Mouse (Mus musculus) frontal cortex, postnatal 10 days (tissue): ENCODE data around the gene Kcnn3.

Experiments used
- DNase-seq, 2 experiments: peaks; one replicate each; pipeline ENCODE4 v3.0.0; 2022; ENCODE audit warnings: low spot score in 2 of 2, mixed read lengths in 1 of 2

The Kcnn3 gene

GRCm38 (mm10) chr3:89520618-89521502 lies 896 bp downstream of the Kcnn3 start:
- DNase-seq, result peak in 1 of 2 experiments; percentile 61

- DNase-seq, result no peak
Observed at GRCm38 (mm10) chr3:89521503-89521854, 1.5 kb downstream of the Kcnn3 start.

GRCm38 (mm10) chr3:89522450-89523128 lies 2.6 kb downstream of the Kcnn3 start:
- no peak for DNase-seq

GRCm38 (mm10) chr3:89526298-89527090 lies 6.5 kb downstream of the Kcnn3 start:
- DNase-seq, result no peak

- DNase-seq, result no peak
Observed at GRCm38 (mm10) chr3:89529796-89530195, 9.8 kb downstream of the Kcnn3 start.

GRCm38 (mm10) chr3:89534566-89535097 lies 14.7 kb downstream of the Kcnn3 start:
- no peak for DNase-seq

GRCm38 (mm10) chr3:89535147-89535546 lies 15.2 kb downstream of the Kcnn3 start:
- DNase-seq, result no peak

- no peak for DNase-seq
Observed at GRCm38 (mm10) chr3:89539036-89539739, 19.2 kb downstream of the Kcnn3 start.

GRCm38 (mm10) chr3:89539740-89540370 lies 19.9 kb downstream of the Kcnn3 start:
- peak; percentile 61 to 62 for DNase-seq

- DNase-seq, result no peak
Observed at GRCm38 (mm10) chr3:89540371-89540743, 20.4 kb downstream of the Kcnn3 start.

- DNase-seq, result no peak
Observed at GRCm38 (mm10) chr3:89546951-89547350, 27.0 kb downstream of the Kcnn3 start.

GRCm38 (mm10) chr3:89548805-89549204 lies 28.8 kb downstream of the Kcnn3 start:
- no peak for DNase-seq

- DNase-seq, result no peak
Observed at GRCm38 (mm10) chr3:89549488-89549887, 29.5 kb downstream of the Kcnn3 start.

GRCm38 (mm10) chr3:89551880-89552279 lies 31.9 kb downstream of the Kcnn3 start:
- DNase-seq, result no peak

- DNase-seq, result no peak
Observed at GRCm38 (mm10) chr3:89553432-89553831, 33.5 kb downstream of the Kcnn3 start.

GRCm38 (mm10) chr3:89553946-89554345 lies 34.0 kb downstream of the Kcnn3 start:
- no peak for DNase-seq

GRCm38 (mm10) chr3:89554587-89554986 lies 34.6 kb downstream of the Kcnn3 start:
- DNase-seq, result no peak

- DNase-seq, result no peak
Observed at GRCm38 (mm10) chr3:89557811-89558210, 37.8 kb downstream of the Kcnn3 start.

GRCm38 (mm10) chr3:89558972-89559910 lies 39.3 kb downstream of the Kcnn3 start:
- DNase-seq, result peak in 1 of 2 experiments; percentile 25

- no peak for DNase-seq
Observed at GRCm38 (mm10) chr3:89561386-89561785, 41.4 kb downstream of the Kcnn3 start.
